In the genomic region with DNA sequence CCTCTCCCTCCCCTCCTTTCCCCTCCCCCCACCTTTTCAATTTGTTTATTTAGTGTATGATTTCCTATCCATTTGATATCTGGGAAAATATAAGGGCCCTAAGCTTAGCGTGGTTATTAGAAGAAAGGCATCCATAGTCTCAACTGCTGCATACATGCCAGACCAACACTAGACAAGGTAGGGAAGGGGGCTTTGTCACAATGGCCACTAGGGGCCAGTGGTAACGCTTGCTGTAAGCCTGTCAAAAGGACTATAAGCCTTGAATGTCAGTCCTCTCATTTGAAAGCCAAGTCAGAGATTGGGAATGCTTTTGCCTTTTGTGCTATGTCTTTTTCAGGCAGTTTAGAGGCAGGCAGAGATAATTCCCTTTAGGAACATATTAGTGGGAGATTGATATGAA, we compare ENCODE assay signal across 9 mouse cellular contexts. TPM values are rescaled to one million over a fixed set of nuclear protein-coding genes. Genes with fewer than 3 reads are reported as not detected.
DNase-seq lines count a peak whose midpoint lies in the region; ATAC-seq and TF ChIP-seq lines count a peak whose summit lies in the region.
"Had no signal": no experiment of that assay in that cellular context is flagged by ENCODE, and none has a peak within 500 bp of the region (broad histone marks: within the 10 kb centered on the region; RNA-seq: fewer than 3 reads in every experiment).

No protein-coding gene starts in this region.

- no peaks in the 10 kb centered on the region for H3K9me3 ChIP-seq in lung, embryonic 14.5 days (ENCODE audit: low read depth, low read length)
- no peaks in the 10 kb centered on the region for H3K9me3 ChIP-seq in hindbrain, embryonic 11.5 days (ENCODE audit: control insufficient read depth, low read length)
- H3K9me3 ChIP-seq: embryonic facial prominence, embryonic 13.5 days had no signal

- no peak overlapping the region for H3K27ac ChIP-seq in lung, embryonic 14.5 days (ENCODE audit: low read depth)
- no peak overlapping the region for H3K27ac ChIP-seq in hindbrain, embryonic 11.5 days (ENCODE audit: low read depth, low read length)
- H3K27ac ChIP-seq in thymus, adult 2 months (ENCODE audit: control insufficient read depth, insufficient read depth, low read length) = no peak overlapping the region
- H3K27ac ChIP-seq: embryonic facial prominence, embryonic 13.5 days had no signal

- H3K4me1 ChIP-seq in lung, embryonic 14.5 days (ENCODE audit: insufficient read depth) = no peaks in the 10 kb centered on the region
- no peaks in the 10 kb centered on the region for H3K4me1 ChIP-seq in hindbrain, embryonic 11.5 days (replicated peaks; ENCODE audit: control insufficient read depth, insufficient read depth, low read length)
- H3K4me1 ChIP-seq in thymus, adult 2 months (replicated peaks; ENCODE audit: control insufficient read depth, insufficient read depth, low read length) = no peaks in the 10 kb centered on the region
- H3K4me1 ChIP-seq: embryonic facial prominence, embryonic 13.5 days had no signal

- H3K27me3 ChIP-seq in lung, embryonic 14.5 days (ENCODE audit: insufficient read depth, low read length) = no peaks in the 10 kb centered on the region
- H3K27me3 ChIP-seq in hindbrain, embryonic 11.5 days (ENCODE audit: control insufficient read depth, insufficient read depth, low read length) = no peaks in the 10 kb centered on the region
- no peaks in the 10 kb centered on the region for H3K27me3 ChIP-seq in thymus, adult 2 months (ENCODE audit: control insufficient read depth, insufficient read depth, low read length)
- H3K27me3 ChIP-seq: embryonic facial prominence, embryonic 13.5 days had no signal

- TF ChIP-seq POLR2A in thymus, adult 2 months (IDR thresholded peaks at IDR 0.05; ENCODE audit: control insufficient read depth, extremely low read depth, insufficient read depth, low read length, poor library complexity) = no peak

- no peak for ATAC-seq in lung, embryonic 14.5 days (ENCODE audit: insufficient read depth)
- ATAC-seq in hindbrain, embryonic 11.5 days (ENCODE audit: low FRiP score) = peak; percentile 84

- H3K9ac ChIP-seq in lung, embryonic 14.5 days = no peak overlapping the region
- H3K9ac ChIP-seq in hindbrain, embryonic 11.5 days (ENCODE audit: low read depth, low read length) = no peak overlapping the region
- H3K9ac ChIP-seq: embryonic facial prominence, embryonic 13.5 days had no signal

- WGBS in lung, embryonic 14.5 days = 21% methylated on average over 2 of the region's 2 CpGs
- 30% methylated on average over 2 of the region's 2 CpGs for WGBS in hindbrain, embryonic 11.5 days
- WGBS in thymus, adult 2 months = 38% methylated on average over 2 of the region's 2 CpGs

- H3K4me2 ChIP-seq in lung, embryonic 14.5 days = no peak overlapping the region
- no peak overlapping the region for H3K4me2 ChIP-seq in hindbrain, embryonic 11.5 days (replicated peaks; ENCODE audit: low read depth, low read length)
- H3K4me2 ChIP-seq: embryonic facial prominence, embryonic 13.5 days had no signal

- no peak overlapping the region for H3K4me3 ChIP-seq in lung, embryonic 14.5 days (ENCODE audit: low read depth, low read length)
- no peak overlapping the region for H3K4me3 ChIP-seq in hindbrain, embryonic 11.5 days (ENCODE audit: low read depth, low read length)
- no peak overlapping the region for H3K4me3 ChIP-seq in thymus, adult 2 months (ENCODE audit: control insufficient read depth, insufficient read depth, low read length)
- H3K4me3 ChIP-seq: embryonic facial prominence, embryonic 13.5 days had no signal

- peak; percentile 62 for TF ChIP-seq CTCF in lung, embryonic 14.5 days (IDR thresholded peaks at IDR 0.05; ENCODE audit: low read depth)
- TF ChIP-seq CTCF in thymus, adult 2 months (IDR thresholded peaks at IDR 0.05; ENCODE audit: borderline replicate concordance, control insufficient read depth, extremely low read depth, insufficient read depth, low read length, poor library complexity) = no peak

- no peaks in the 10 kb centered on the region for H3K36me3 ChIP-seq in lung, embryonic 14.5 days (ENCODE audit: insufficient read depth)
- no peaks in the 10 kb centered on the region for H3K36me3 ChIP-seq in hindbrain, embryonic 11.5 days (ENCODE audit: control insufficient read depth, insufficient read depth, low read length)
- no peaks in the 10 kb centered on the region for H3K36me3 ChIP-seq in thymus, adult 2 months (ENCODE audit: control insufficient read depth, insufficient read depth, low read length)
- H3K36me3 ChIP-seq: embryonic facial prominence, embryonic 13.5 days had no signal

- peak; percentile 28 for DNase-seq in lung, embryonic 14.5 days
- no peak for DNase-seq in lung, postnatal 36 days
- peak; percentile 68 for DNase-seq in embryo, embryonic 10 days (ENCODE audit: low spot score)
- DNase-seq in hindbrain, embryonic 11.5 days (ENCODE audit: low spot score) = peak; percentile 22
- peak; percentile 50 for DNase-seq in retina, postnatal 1 day
- no peak for DNase-seq in thymus, adult 2 months
- DNase-seq in thymus, postnatal 36 days = no peak
- DNase-seq: adrenal gland, adult 2 months had no signal

RNA-seq across cellular contexts. Expression of a gene that starts 59.7 kb away (rescaled TPM):
- polyA plus RNA-seq in lung, embryonic 14.5 days (2014; fragmentation: Nextera tagmentation; extraction: Ambion mirVana) = 0.13 and 0.37 TPM in 2 replicates
- 1.3 and 1.7 TPM in 2 replicates for polyA plus RNA-seq in hindbrain, embryonic 11.5 days (2014; fragmentation: Nextera tagmentation; extraction: Ambion mirVana)
- polyA plus RNA-seq in thymus, adult 2 months (2012; rRNA removed) = 0.12 TPM in 1 of 2 replicates, not detected in the other

Comparison
In these comparisons a context has a peak if more than half of its experiments do, and no peak if none do; other contexts are left out.
1. DNase-seq: peak in lung, embryonic 14.5 days (single experiment), embryo, embryonic 10 days (single experiment), hindbrain, embryonic 11.5 days (single experiment) and retina, postnatal 1 day (single experiment); none in lung, postnatal 36 days (single experiment), thymus, adult 2 months (single experiment) and thymus, postnatal 36 days (0 of 2).